Mouse (Mus musculus): ENCODE measurements around the gene Orc6.

Orc6 gene

GRCm38 (mm10) chr8:85299434-85300077 lies at the start of gene Orc6, which contains the start of gene Vps35:
Gene Orc6, plus strand, starts transcription at chr8:85299632.
Gene Vps35, minus strand, starts transcription at chr8:85299802.
- peak; percentile 98 to 99 for DNase-seq

DNA sequence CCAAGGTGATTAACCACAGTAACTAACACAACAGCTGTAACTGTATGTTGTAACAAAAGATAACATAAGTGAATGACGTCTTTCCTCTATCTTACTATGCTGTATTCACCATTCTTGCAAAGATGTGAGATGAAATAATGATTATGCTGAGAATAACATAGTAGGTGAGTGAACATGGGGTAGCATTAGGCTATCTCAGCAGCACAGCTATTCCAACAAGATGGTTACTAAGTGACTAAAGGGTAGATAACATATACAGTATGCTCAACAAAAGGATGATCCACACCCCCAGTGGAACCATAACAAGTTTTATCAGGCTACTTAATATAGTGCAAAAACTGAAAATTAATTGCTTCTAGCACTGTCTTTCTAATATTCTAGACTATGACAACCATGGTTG lies 12.6 kb upstream of the Orc6 start:
- DNase-seq = no peak

GRCm38 (mm10) chr8:85298600-85299433 lies 615 bp upstream of the Orc6 start:
- peak in 1 of 2 experiments; percentile 7 for DNase-seq

- DNase-seq = no peak
Observed at GRCm38 (mm10) chr8:85301941-85302340, 2.5 kb downstream of the Orc6 start.

- DNase-seq = no peak
Observed at GRCm38 (mm10) chr8:85302931-85303330, 3.5 kb downstream of the Orc6 start.

DNA sequence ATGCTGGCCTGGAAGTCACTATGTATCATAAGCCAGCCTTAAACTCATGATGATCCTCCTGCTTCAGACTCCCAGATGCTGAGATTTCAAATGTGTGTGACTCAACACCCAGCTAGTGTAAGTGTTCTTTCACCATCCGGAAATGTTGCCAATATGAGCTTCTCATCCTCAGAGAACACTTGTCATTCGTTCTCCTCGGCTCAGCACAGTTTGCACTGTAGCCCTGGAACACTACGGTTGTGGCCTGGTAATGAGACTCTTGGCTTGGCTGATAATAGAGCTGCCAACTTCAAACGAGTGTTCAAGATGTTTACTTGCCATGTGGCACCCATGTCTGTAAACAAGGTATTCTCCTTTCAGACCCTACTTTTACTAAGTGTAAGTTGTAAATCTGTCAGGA lies 4.1 kb downstream of the Orc6 start:
- no peak for DNase-seq

GRCm38 (mm10) chr8:85308564-85308963 lies 9.1 kb downstream of the Orc6 start:
- no peak for DNase-seq

GRCm38 (mm10) chr8:85311743-85312142 lies 12.3 kb downstream of the Orc6 start:
- peak; percentile 38 to 54 for DNase-seq

DNA sequence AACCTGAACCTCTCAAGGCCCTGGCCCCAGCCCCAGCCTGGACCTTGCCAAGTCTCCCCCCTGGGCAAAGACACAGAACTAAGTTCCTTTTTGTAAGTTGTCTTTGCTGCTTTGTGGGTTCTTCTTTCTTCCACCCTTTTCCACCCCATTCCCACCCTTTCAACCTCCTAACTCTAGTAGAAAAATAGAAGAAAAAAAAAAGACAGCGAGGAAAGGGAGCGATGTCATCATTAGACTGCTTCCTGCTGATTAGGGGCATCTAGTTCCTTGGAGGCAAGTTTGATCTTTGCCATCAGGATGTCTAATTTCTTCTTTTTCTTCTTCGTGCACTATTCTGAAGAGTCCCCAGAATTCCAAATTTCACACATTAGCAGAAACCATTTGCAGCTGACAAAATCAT lies 13.6 kb downstream of the Orc6 start:
- DNase-seq = no peak

DNA sequence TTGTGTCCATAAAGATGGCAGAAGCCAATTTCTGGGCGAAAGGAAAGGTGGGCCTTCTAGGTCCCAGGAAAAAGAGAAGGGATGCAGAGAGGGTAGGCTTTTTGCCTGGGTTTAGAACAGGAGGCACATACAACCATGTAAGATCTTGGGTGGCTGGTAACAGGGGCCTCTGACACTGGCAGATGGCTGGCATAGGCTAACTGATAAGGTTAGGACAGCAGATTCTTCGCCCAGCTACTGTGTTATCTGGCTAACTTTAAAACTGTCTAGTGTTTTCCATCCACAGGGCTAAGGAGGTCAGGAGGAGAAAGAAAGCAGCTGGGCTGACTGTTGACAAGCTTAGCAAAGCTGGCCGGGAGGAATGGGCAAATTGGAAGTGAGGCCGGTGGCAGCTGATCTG lies 19.1 kb downstream of the Orc6 start:
- no peak for DNase-seq

DNA sequence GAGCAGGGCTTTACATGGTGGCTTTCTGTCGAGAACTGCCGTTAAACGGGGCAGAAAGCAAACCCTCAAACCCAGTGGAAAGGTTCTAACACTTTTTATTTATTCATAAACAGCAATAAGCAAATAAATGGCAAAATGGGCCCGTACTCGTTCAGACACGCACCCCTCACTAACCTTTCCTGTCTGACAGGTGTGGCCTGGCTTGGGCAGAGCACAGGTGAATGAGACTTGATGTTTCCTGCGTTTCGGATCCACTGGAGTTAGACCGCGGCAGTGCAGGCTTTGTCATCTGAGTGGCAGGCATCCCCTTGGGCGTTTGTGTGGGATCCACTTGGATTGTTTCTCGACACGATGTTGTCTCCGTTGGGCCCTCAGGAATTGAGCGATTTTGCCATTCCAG lies 22.5 kb downstream of the Orc6 start:
- no peak for DNase-seq

DNA sequence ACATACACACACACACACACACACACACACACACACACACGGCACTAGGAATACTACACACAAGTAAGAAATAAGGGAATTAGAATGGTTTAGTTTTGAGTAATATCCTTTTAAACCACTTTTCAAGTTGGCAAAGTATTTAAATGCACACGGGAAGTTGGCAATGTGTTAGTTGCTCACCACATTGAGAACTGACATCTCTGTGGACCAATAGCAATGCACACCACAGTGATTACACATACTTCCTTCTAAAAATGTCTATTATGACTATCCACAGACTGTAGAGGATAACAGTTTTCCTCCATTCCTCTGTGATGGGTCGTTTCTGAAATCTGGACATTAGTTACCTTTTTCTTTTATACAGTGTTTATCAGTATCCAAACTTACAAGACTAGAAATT lies 23.7 kb downstream of the Orc6 start:
- DNase-seq = no peak

- no peak for DNase-seq
Observed at GRCm38 (mm10) chr8:85327036-85327435, 27.6 kb downstream of the Orc6 start.

GRCm38 (mm10) chr8:85329506-85329905 lies 30.1 kb downstream of the Orc6 start:
- no peak for DNase-seq

GRCm38 (mm10) chr8:85335105-85335504 lies 35.7 kb downstream of the Orc6 start:
- DNase-seq = no peak

DNA sequence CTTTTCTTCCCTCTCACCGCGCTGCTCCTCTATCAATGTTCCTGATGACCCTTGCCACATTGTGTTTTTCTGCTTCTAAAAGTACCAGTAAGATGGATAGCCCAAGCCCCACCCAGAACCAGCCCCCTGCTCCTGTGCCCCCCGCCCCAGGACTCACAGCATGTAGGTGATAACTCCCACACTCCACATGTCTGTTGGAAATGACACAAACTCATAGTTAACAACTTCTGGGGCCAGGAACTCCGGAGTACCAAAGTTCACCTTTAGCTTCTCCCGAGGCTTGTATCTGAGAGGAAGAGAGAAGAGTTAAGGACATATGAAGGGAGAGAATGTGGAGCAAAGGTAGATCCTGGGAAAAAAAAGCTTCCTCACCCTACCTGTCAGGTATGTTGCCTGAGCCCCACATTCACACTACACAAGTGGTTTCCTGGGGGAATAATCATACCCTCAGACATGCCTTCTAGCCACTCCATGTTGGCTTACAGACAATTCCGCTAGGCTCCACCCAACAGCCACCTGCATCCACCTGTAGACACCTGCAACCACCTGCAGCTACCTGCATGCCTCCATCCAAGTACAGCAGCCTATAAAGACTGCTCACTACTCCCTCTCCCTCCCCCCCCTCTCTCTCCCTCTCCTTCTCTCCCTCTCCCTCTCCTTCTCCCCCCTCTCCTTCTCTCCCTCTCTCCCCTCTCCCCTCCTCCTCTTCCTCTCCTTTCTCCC lies 36.9 kb downstream of the Orc6 start:
- DNase-seq = no peak

DNA sequence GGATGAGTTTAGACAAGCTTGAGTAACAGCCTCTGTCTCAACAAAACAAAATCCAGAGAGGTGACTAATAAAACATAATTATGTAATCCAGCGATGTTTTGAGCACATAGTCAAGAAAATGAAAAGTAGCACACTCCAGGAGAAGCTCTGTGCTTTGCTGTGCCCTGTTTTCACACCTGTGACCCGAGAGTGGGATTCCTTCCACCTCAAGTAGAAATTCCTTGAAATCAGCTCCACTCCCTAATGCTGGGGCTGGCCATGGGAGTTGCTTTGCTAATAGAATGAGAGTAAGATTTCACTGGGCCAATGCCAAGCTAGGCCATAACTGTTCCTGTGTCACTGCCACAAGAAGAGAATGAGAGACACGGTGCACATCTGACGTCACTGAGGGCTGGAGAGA lies 38.2 kb downstream of the Orc6 start:
- DNase-seq = peak in 1 of 2 experiments; percentile 11

- peak; percentile 6 to 26 for DNase-seq
Observed at GRCm38 (mm10) chr8:85339871-85340573, 40.6 kb downstream of the Orc6 start.

DNA sequence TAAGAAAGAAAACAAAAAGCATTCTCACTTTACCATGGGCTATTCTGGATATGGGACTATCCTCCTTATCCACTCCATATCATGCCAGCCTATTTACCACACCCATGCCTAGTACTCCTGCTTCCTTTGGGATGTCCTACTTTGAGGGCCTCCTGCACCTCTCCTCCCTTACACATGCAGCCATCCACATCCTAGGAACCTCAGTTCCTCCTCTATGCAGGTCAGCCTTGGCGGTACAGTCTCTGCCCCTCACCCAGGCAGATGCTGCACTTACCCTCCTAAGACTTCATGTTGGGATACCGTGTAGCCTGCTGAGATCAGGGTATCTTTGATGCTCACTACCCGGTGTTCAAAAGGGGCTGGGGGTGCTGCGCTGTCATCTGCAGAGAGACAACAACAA lies 53.9 kb downstream of the Orc6 start:
- no peak for DNase-seq
